Mouse (Mus musculus): ENCODE measurements around the gene Rbm8a.
"Not testable (repeated sequence)": the region's sequence is repeated elsewhere in the genome, so short reads cannot be mapped to it uniquely, and the experiment has no call there.

Gene Rbm8a

DNA sequence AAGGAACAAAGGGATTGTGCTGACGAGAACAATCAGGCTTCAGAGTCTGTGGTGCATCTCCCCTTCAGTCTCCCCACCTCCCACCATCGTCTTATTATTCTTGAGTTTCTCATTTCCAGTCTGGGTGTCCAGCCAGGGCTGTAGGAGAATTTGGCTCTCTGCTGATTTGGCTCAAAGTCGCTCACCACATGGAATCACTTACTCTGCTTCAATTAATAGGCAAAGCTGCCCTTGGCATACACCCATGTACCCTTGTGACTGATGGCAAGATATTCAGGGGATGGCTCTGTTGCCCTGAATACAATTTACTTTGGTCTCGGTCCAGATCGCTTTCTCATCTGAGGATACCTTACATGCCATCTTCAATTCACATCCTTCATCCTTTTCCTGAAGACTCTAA lies 26.4 kb upstream of the Rbm8a start:
- DNase-seq (ENCODE audit: low spot score in 2 of 2): peak; percentile 55 to 62

DNA sequence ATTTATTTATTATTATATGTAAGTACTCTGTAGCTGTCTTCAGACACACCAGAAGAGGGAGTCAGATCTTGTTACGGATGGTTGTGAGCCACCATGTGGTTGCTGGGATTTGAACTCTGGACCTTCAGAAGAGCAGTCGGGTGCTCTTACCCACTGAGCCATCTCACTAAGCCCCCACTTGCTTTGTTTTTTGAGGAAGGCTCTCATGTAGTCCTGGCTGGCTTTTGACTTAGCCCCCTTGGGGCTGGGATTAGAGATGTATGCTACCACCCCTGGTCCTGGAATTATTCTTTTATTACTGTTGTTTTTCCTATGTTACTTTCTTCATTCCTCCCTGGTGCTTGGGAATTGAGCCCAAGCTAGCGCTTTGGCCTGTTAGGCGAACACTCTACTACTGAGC lies 23.7 kb upstream of the Rbm8a start:
- DNase-seq (ENCODE audit: low spot score in 2 of 2): not testable (repeated sequence)

GRCm38 (mm10) chr3:96606618-96607017 lies 23.1 kb upstream of the Rbm8a start:
- DNase-seq (ENCODE audit: low spot score in 2 of 2): no peak

GRCm38 (mm10) chr3:96617941-96618340 lies 11.8 kb upstream of the Rbm8a start:
- no peak for DNase-seq (ENCODE audit: low spot score in 2 of 2)

DNA sequence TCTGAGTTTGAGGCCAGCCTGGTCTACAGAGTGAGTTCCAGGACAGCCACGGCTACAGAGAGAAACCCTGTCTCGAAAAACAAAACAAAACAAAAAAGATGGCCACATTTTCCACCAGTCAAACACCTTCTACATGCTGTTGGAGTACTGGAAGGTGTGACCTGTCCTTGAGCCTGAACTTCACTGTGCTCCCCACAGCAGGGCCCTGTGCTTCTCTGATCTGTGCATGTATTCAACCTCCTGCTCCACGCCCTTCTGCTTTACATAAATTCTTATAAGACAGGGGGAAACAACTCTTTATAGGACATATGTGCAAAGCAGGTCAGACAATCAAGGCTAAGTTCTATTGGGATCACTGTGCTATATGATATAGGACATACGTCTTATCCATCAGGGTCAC lies 6.5 kb upstream of the Rbm8a start:
- DNase-seq (ENCODE audit: low spot score in 2 of 2): no peak

DNA sequence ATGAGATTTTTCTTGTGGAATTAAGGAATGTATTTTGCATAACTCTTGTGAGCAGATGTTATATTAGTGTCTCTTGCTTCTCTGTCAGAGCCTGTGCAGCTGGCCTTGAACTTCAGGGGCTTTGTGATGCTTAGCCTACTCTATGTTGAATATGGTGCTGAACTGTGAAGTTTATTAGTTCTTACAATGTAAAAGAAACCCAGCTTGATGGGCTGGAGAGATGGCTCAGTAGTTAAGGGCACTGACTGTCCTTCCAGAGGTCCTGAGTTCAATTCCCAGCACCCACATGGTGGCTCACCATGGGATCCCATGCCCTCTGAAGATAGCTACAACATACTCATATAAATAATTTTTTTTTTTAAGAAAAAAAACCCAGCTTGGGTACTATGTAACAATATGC lies 2.3 kb downstream of the Rbm8a start:
- no peak for DNase-seq (ENCODE audit: low spot score in 2 of 2)

- peak in 1 of 2 experiments; percentile 12 for DNase-seq (ENCODE audit: low spot score in 2 of 2)
Measured at GRCm38 (mm10) chr3:96634015-96634414, 4.3 kb downstream of the Rbm8a start.

GRCm38 (mm10) chr3:96634928-96635879 lies 5.5 kb downstream of the Rbm8a start, which contains the start of the genes Pex11b and Gm42957:
TSS of gene Pex11b (plus strand) at chr3:96635376.
TSS of gene Gm42957 (plus strand) at chr3:96635474.
- peak; percentile 92 for DNase-seq (ENCODE audit: low spot score in 2 of 2)

GRCm38 (mm10) chr3:96635906-96636305 lies 6.2 kb downstream of the Rbm8a start:
- no peak for DNase-seq (ENCODE audit: low spot score in 2 of 2)

- no peak for DNase-seq (ENCODE audit: low spot score in 2 of 2)
Measured at GRCm38 (mm10) chr3:96636448-96636847, 6.7 kb downstream of the Rbm8a start.

- DNase-seq (ENCODE audit: low spot score in 2 of 2): peak; percentile 49 to 57
Measured at GRCm38 (mm10) chr3:96639219-96639618, 9.5 kb downstream of the Rbm8a start.

DNA sequence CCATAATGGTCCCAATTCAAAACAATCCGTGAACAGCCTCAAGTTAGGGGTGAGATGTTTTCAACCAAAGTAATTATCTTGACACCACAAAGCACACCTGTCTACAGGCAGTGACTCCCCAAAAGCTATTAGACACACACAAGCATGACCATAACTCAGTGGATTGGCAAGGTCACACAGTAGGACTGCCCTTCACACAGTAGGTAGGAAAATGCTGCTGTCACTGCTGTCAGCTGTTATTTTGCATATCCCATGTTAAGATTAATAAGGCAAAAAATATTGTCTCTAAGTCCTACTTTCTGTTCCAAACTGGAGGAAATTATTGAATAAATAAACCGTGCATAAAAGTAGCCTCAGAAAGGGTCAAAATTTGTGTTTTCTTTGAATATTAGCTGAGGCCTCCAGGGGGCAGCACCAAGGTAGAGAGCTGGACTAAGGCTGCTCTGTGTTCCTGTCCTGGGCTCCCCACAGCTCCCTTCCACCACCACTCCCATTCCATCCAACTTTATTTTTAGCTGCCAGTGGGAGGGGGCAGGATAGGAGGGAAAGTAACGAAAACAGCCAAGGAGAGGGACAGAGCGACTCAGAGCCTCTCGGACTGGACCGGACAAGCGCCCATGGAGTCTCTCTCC lies 15.4 kb downstream of the Rbm8a start, which contains the start of gene Itga10:
TSS of gene Itga10 (plus strand) at position 567 of the 632 bp plus-strand sequence.
- DNase-seq (ENCODE audit: low spot score in 2 of 2): peak in 1 of 2 experiments; percentile 51

- DNase-seq (ENCODE audit: low spot score in 2 of 2): no peak
Measured at GRCm38 (mm10) chr3:96647365-96647764, 17.6 kb downstream of the Rbm8a start.

- no peak for DNase-seq (ENCODE audit: low spot score in 2 of 2)
Measured at GRCm38 (mm10) chr3:96660901-96661300, 31.2 kb downstream of the Rbm8a start.

DNA sequence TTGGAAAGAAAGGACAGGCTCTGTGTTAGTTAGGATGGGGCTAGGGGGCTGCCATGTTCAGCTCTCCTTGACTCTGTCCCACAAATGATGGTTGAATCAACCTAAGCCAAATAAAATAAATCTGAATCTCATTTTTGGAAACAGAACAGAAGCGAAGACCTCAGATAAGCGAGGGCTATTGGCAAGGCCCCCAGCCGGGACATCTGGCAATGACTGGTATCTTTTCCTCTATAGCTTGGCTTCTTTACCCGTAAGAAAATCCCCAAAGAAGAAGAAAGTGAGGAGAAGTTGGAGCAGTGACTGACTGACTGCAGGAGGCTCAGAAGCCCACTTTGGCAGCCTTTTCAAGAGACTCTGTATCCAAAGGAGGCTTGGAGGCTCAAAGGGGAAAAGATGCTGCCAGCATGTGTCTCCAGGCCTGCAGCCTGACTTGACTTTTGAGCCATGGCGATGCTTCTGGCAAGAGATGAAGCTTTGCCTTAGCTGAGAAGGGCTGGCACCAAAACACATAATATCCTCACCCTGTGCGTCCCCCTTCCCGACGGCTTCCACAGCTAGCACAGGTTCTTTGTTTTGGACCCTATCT lies 33.1 kb downstream of the Rbm8a start:
- DNase-seq (ENCODE audit: low spot score in 2 of 2): no peak

GRCm38 (mm10) chr3:96663432-96664239 lies 33.9 kb downstream of the Rbm8a start:
- peak; percentile 88 to 90 for DNase-seq (ENCODE audit: low spot score in 2 of 2)

DNA sequence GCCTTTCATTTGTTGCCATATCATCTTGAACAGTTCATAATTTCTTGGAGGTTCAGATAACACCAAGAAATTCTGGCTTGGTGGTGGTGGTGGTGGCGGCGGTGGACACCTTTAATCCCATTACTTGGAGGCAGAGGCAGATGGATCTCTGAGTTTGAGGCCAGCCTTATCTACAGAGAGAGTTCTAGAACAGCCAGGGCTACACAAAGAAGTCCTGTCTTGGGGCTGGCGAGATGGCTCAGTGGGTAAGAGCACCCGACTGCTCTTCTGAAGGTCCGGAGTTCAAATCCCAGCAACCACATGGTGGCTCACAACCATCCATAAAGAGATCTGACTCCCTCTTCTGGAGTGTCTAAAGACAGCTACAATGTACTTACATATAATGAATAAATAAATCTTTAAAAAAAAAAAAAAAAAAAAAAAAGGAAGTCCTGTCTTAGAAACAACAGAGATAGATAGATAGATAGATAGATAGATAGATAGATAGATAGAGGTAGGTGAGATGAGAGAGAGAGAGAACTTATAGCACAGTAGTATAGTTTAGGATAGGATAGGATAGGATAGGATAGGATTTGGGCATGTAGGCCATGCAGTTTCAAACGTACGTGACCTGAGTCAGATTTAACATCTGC lies 36.1 kb downstream of the Rbm8a start:
- DNase-seq (ENCODE audit: low spot score in 2 of 2): not testable (repeated sequence)

DNA sequence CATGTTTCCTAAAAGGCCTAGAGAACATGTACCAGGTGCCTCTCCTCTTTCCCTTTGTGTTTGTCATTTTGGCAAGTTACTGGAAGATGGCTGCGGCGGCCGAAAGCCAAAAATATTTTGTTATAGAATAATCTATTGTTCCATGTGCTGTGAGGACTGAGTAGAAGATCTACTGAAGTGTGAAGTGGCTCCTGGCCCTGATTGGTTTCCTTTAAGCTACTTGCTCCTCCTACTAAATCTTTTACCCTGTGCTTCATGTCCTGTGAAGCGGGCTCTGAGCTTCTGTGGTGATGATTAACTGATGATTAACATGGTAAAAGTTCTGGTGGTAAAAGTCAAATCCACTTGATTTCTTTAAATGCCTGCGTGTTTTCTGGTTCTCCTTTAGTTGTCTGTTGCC lies 37.2 kb downstream of the Rbm8a start:
- DNase-seq (ENCODE audit: low spot score in 2 of 2): no peak

- DNase-seq (ENCODE audit: low spot score in 2 of 2): no peak
Measured at GRCm38 (mm10) chr3:96667316-96667715, 37.6 kb downstream of the Rbm8a start.

- DNase-seq (ENCODE audit: low spot score in 2 of 2): no peak
Measured at GRCm38 (mm10) chr3:96668424-96669067, 38.8 kb downstream of the Rbm8a start.

All from right cerebral cortex, postnatal 10 days (tissue).